Mouse (Mus musculus): ENCODE results near the gene Pard3b.

Pard3b gene

GRCm38 (mm10) chr1:62384241-62384640 is 745.6 kb downstream of the Pard3b start:
- DNase-seq (ENCODE audit: low read depth, low spot score) = no peak

GRCm38 (mm10) chr1:62388013-62388412 is 749.4 kb downstream of the Pard3b start:
- DNase-seq (ENCODE audit: low read depth, low spot score) = no peak

GRCm38 (mm10) chr1:62392863-62393262 is 754.2 kb downstream of the Pard3b start:
- DNase-seq (ENCODE audit: low read depth, low spot score) = no peak

GRCm38 (mm10) chr1:62394555-62394954 is 755.9 kb downstream of the Pard3b start:
- DNase-seq (ENCODE audit: low read depth, low spot score) = no peak

- DNase-seq (ENCODE audit: low read depth, low spot score) = no peak
These were observed 759.6 kb downstream of the Pard3b start for GRCm38 (mm10) chr1:62398261-62398660.

- DNase-seq (ENCODE audit: low read depth, low spot score) = no peak
These were observed 760.1 kb downstream of the Pard3b start for GRCm38 (mm10) chr1:62398738-62399137.

- DNase-seq (ENCODE audit: low read depth, low spot score) = peak; percentile 7
These were observed 766.4 kb downstream of the Pard3b start for GRCm38 (mm10) chr1:62405061-62405460.

- DNase-seq (ENCODE audit: low read depth, low spot score) = no peak
These were observed 772.7 kb downstream of the Pard3b start for GRCm38 (mm10) chr1:62411368-62411767.

GRCm38 (mm10) chr1:62412019-62412418 is 773.4 kb downstream of the Pard3b start:
- DNase-seq (ENCODE audit: low read depth, low spot score) = no peak

- no peak for DNase-seq (ENCODE audit: low read depth, low spot score)
These were observed 774.4 kb downstream of the Pard3b start for GRCm38 (mm10) chr1:62412988-62413387.

- no peak for DNase-seq (ENCODE audit: low read depth, low spot score)
These were observed 775.9 kb downstream of the Pard3b start for GRCm38 (mm10) chr1:62414521-62414920.

GRCm38 (mm10) chr1:62416627-62417374 is 778.2 kb downstream of the Pard3b start:
- peak; percentile 5 for DNase-seq (ENCODE audit: low read depth, low spot score)

GRCm38 (mm10) chr1:62422896-62423650 is 784.4 kb downstream of the Pard3b start:
- DNase-seq (ENCODE audit: low read depth, low spot score) = no peak

GRCm38 (mm10) chr1:62425369-62425768 is 786.7 kb downstream of the Pard3b start:
- no peak for DNase-seq (ENCODE audit: low read depth, low spot score)

- DNase-seq (ENCODE audit: low read depth, low spot score) = no peak
These were observed 790.1 kb downstream of the Pard3b start for GRCm38 (mm10) chr1:62428736-62429135.

GRCm38 (mm10) chr1:62429333-62430182 is 790.9 kb downstream of the Pard3b start:
- no peak for DNase-seq (ENCODE audit: low read depth, low spot score)

GRCm38 (mm10) chr1:62431054-62431453 is 792.4 kb downstream of the Pard3b start:
- no peak for DNase-seq (ENCODE audit: low read depth, low spot score)

GRCm38 (mm10) chr1:62433891-62434290 is 795.3 kb downstream of the Pard3b start:
- no peak for DNase-seq (ENCODE audit: low read depth, low spot score)

- DNase-seq (ENCODE audit: low read depth, low spot score) = no peak
These were observed 797.2 kb downstream of the Pard3b start for GRCm38 (mm10) chr1:62435844-62436243.

- no peak for DNase-seq (ENCODE audit: low read depth, low spot score)
These were observed 797.7 kb downstream of the Pard3b start for GRCm38 (mm10) chr1:62436304-62436703.

- no peak for DNase-seq (ENCODE audit: low read depth, low spot score)
These were observed 798.9 kb downstream of the Pard3b start for GRCm38 (mm10) chr1:62437493-62437892.

- no peak for DNase-seq (ENCODE audit: low read depth, low spot score)
These were observed 805.8 kb downstream of the Pard3b start for GRCm38 (mm10) chr1:62444406-62444805.

Data from skeletal muscle tissue, adult 2 months (tissue).